Mouse (Mus musculus) intestine, postnatal 0 days (tissue): ENCODE measurements around the gene Tcf23. TPM values are rescaled to one million over a fixed set of nuclear protein-coding genes. Genes with fewer than 3 reads are reported as not detected.

ENCODE experiments used
- ATAC-seq: fragments of 200-750 bp; cut with Nextera tagmentation; 2 replicates; pipeline ENCODE4 v1.8.0; 2017; ENCODE audit warnings: mild to moderate bottlenecking, moderate TSS enrichment, moderate library complexity
- H3K27ac ChIP-seq: fragments of 300-500 bp; sonication (generic); 2 replicates; pipeline ENCODE4 v1.5.1; 2014; ENCODE audit warnings: mild to moderate bottlenecking, low read depth, low read length, moderate library complexity
- H3K27me3 ChIP-seq: fragments of 300-500 bp; sonication (generic); replicated peaks from 2 replicates; pipeline ENCODE4 v1.6.1; 2014; ENCODE audit warnings: low read length, mixed read lengths; ENCODE audit not compliant: control insufficient read depth, insufficient read depth
- H3K36me3 ChIP-seq: fragments of 300-500 bp; sonication (generic); 2 replicates; pipeline ENCODE4 v1.6.1; 2014; ENCODE audit warnings: mild to moderate bottlenecking, moderate library complexity; ENCODE audit not compliant: control insufficient read depth, insufficient read depth
- H3K4me1 ChIP-seq: fragments of 300-500 bp; sonication (generic); replicated peaks from 2 replicates; pipeline ENCODE4 v1.6.1; 2014; ENCODE audit warnings: antibody characterized with exemption, low read length, mixed read lengths; ENCODE audit not compliant: control insufficient read depth, insufficient read depth
- H3K4me2 ChIP-seq: fragments of 300-500 bp; sonication (generic); replicated peaks from 2 replicates; pipeline ENCODE4 v1.6.1; 2014; ENCODE audit warnings: low read depth, mild to moderate bottlenecking, moderate library complexity
- H3K4me3 ChIP-seq: fragments of 300-500 bp; sonication (generic); 2 replicates; pipeline ENCODE4 v1.5.1; 2014; ENCODE audit warnings: low read depth, low read length
- H3K9ac ChIP-seq: fragments of 300-500 bp; sonication (generic); 2 replicates; pipeline ENCODE4 v1.6.1; 2014; ENCODE audit warnings: mild to moderate bottlenecking, low read depth, low read length
- H3K9me3 ChIP-seq: fragments of 300-500 bp; sonication (generic); 2 replicates; pipeline ENCODE4 v1.6.1; 2016; ENCODE audit warnings: mixed run types; ENCODE audit not compliant: control insufficient read depth
- CTCF ChIP-seq: sonication (generic); IDR thresholded peaks from 2 replicates; pipeline ENCODE4 v1.5.1; 2016; ENCODE audit warnings: low read depth, mild to moderate bottlenecking, control low read depth, antibody characterized with exemption, moderate library complexity
- WGBS: fragments of 180-500 bp; shearing (Covaris S2); extraction: QIAGEN DNeasy Blood & Tissue Kit; methylation state at CpG from one replicate; pipeline ENCODE4 v1.1.7; 2014; 5-methylcytosine and 5-hydroxymethylcytosine counted together
- polyA plus RNA-seq: library from polyadenylated mRNA; unstranded; fragments of >200 nt; fragmentation: Nextera tagmentation; extraction: Ambion mirVana; gene quantifications from 2 replicates; pipeline ENCODE4 v1.2.1, GENCODE M21; 2015

Gene Tcf23
- polyA plus RNA-seq, 1 experiment from 2014 or later: 1.8 TPM

DNA sequence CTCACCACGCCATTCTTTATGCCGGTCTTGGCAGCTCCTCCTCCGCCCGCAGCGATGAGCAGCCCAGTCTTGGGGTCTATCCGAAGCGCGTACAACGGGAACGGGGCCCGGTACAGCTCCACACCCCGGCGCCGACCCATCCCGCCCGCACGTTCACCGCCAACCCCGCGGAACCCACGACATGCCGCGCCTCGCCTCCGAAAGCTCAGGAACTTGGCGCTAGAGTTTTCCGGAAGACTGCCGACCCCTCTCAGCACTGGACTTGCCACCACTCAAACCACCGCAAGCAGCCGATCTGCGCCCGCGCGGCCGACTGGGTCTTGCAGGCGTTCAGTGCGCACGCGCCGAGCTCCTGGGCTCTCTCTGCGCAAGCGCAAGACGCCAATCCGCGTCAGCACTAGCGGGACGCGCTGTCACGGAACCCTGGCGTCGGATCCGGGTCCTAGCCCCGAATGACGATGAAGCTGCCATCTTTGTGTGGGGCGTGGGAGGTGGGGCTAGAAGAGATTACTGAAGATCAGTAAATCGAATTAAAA is 8.4 kb upstream of the Tcf23 start, which contains the start of gene Preb:
Gene Preb, minus strand, starts transcription at position 396 of the 536 bp plus-strand sequence.
- H3K4me1 ChIP-seq: peaks cover 3% of the 10 kb centered on the region; the same call in 1 of the 2 replicates
- peak within 1 kb of the TSS; percentile 84 for H3K4me3 ChIP-seq
- H3K27me3 ChIP-seq: no peaks in the 10 kb centered on the region
- peak; percentile 35; the same call in 1 of the 2 replicates for TF ChIP-seq CTCF
- H3K9ac ChIP-seq: peak within 1 kb of the TSS; percentile 89
- peak; percentile 82 for ATAC-seq
- H3K36me3 ChIP-seq: peaks cover 25% of the 10 kb centered on the region
- H3K27ac ChIP-seq: peak within 1 kb of the TSS; percentile 91
- H3K9me3 ChIP-seq: no peaks in the 10 kb centered on the region
- H3K4me2 ChIP-seq: peak within 1 kb of the TSS; percentile 69
- under 1% methylated on average over 56 of the region's 56 CpGs for WGBS

DNA sequence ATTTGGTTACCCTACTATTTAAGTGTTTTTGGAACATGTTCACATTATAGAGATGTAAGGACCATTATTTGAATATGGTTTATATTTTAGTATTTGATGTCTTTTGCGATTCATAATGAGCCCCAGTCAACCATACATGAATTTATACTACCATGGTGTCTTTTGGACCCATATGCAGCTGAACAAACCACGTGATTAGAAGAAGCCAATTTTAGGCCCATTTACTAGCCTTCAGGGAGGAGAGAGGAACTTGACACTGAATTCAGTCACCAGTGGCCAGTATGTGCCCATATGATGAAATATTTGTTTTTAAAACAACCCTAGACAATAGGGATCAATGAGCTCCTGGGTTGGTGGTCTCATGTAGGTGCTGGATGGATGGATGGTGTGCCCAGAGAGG is 7.6 kb upstream of the Tcf23 start:
- Histone ChIP-seq H3K36me3 (peaks cover 17% of the 10 kb centered on the region), H3K27ac (peak overlapping the region; percentile 91; the same call in 1 of the 2 replicates), H3K9me3 (no peaks in the 10 kb centered on the region), H3K4me2 (peak overlapping the region; percentile 69), H3K9ac (no peak overlapping the region), H3K4me3 (0 out of 2 replicates have a peak overlapping the region, but pooled peaks have one; percentile 84), H3K4me1 (peaks cover 3% of the 10 kb centered on the region; the same call in 1 of the 2 replicates), H3K27me3 (no peaks in the 10 kb centered on the region)
- WGBS: 80% methylated on average over 2 of the region's 2 CpGs
- no peak for ATAC-seq
- TF ChIP-seq CTCF: no peak

DNA sequence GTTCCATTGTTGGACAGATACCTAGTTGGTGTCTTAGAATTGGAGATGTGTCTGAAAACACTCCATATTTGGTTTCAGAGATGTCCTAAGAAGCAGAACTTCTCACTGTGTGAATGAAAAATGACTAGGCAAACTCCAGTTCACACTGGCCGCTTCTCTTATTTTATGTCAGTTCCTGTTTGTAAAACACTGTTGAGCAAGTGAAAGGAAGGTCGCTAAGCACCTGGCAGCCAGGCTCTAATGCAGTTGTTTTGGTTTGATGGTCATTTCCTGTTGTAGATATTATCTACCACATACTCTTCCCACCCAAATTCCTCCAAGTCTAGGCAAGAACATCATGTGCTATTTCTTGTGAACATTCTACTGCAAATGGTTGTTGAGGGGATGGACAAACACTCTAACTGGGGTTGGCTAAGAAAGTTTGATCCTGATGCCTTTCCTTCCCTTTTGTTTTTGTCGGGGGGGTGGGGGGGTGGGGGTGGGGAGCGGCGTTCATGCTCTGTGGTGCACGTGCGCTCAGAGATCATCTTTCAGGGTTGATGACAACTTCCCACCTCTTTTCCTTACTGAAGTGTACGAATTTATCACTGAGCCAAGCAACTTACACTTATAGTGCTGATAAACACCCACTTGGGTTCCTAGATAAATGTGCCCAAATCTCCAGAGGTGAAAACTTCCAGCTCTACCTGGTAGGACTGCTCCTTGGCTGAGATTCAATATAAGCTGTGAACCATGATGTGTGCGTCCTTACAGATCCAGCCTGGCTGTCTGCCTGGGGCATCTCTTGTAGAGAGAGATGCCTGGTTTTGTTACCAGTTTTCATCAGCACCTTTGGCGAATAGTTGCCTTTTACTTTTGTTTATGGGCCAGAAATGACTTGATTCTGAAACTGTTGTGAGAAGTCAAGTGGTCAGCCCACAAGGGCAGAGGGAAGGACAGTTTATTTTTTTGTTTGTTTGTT is 6.6 kb upstream of the Tcf23 start:
- TF ChIP-seq CTCF: no peak
- Histone ChIP-seq H3K36me3 (peaks cover 14% of the 10 kb centered on the region), H3K27ac (0 out of 2 replicates have a peak overlapping the region, but pooled peaks have one; percentile 42)

DNA sequence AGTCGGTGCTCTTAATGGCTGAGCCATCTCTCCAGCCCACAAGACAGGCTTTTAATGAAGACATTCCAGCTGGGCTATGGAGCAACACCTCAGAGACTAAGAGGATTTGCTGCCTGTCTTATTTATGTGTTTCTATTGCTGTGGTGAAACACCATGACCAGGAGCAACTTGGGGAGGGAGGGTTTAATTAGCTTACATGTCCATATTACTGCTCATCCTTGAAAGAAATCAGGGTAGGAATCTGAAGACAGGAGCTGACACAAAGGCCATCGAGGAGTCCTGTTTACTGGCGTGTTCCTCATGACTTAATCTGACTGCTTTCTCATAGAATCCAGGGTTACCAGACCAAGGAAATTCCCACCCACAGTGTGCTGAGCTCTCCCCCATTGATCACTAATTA is 4.5 kb upstream of the Tcf23 start:
- no peaks in the 10 kb centered on the region; the same call in 1 of the 2 replicates for H3K4me1 ChIP-seq
- H3K9me3 ChIP-seq: no peaks in the 10 kb centered on the region
- no peak overlapping the region for H3K4me3 ChIP-seq
- no peaks in the 10 kb centered on the region for H3K36me3 ChIP-seq
- no peak overlapping the region for H3K9ac ChIP-seq
- no peak for ATAC-seq
- H3K4me2 ChIP-seq: no peak overlapping the region
- WGBS: 78% methylated on average over 3 of the region's 3 CpGs
- no peak for TF ChIP-seq CTCF
- H3K27me3 ChIP-seq: no peaks in the 10 kb centered on the region
- H3K27ac ChIP-seq: no peak overlapping the region

More for the DNA sequence above, 6.6 kb upstream of the Tcf23 start:
- WGBS: 72% methylated on average over 10 of the region's 10 CpGs
- Histone ChIP-seq H3K27me3 (no peaks in the 10 kb centered on the region), H3K9me3 (no peaks in the 10 kb centered on the region), H3K9ac (no peak overlapping the region), H3K4me1 (peaks cover 3% of the 10 kb centered on the region; the same call in 1 of the 2 replicates), H3K4me2 (no peak overlapping the region), H3K4me3 (no peak overlapping the region)
- no peak for ATAC-seq

DNA sequence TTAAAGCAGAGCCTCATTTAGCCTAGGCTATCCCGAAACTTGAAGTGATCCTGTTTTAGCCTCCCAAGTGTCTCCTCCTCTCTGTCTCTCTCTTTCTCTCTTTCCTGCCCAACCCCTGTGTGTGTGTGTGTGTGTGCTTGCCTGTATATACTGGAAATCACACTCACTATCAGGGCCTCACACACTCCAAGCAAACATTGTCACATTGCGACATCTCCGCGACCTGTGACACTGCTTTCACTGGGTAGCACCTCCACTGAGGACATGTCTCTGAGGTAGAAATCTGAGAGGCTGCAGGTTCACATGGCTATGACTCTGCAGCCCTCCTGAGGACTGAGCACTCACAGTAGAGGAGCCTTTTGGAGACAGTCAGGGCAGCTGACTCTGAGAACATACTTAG is 2.3 kb upstream of the Tcf23 start:
- H3K9me3 ChIP-seq: no peaks in the 10 kb centered on the region
- no peak overlapping the region for H3K9ac ChIP-seq
- H3K27ac ChIP-seq: no peak overlapping the region
- H3K36me3 ChIP-seq: no peaks in the 10 kb centered on the region
- no peak for TF ChIP-seq CTCF
- peaks cover 2% of the 10 kb centered on the region; the same call in 1 of the 2 replicates for H3K4me1 ChIP-seq
- 56% methylated on average over 4 of the region's 4 CpGs for WGBS
- no peak overlapping the region for H3K4me2 ChIP-seq
- no peak overlapping the region for H3K4me3 ChIP-seq
- no peaks in the 10 kb centered on the region for H3K27me3 ChIP-seq
- ATAC-seq: peak; percentile 17; the same call in 1 of the 2 replicates

DNA sequence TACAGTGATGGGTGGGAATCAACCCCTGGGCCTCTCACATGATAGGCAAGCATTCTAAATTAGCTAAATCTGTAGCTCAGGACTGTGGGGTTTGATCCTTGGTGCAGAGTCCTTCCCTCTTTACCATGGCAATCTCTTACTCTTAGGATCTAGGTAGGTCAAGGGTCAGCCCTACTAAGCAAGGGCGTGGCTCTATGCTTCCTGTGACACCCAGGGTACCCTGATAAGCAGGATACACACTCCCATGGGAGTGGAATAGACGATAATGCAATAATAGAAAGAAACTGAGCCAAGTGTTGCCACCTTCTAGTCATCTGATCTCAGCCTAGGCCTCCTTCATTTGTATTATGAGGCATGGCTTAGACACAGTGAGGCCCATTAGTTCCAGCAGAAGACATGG is 978 bp downstream of the Tcf23 start:
- 28% methylated on average over 2 of the region's 2 CpGs for WGBS
- Histone ChIP-seq H3K9me3 (no peaks in the 10 kb centered on the region), H3K27me3 (no peaks in the 10 kb centered on the region), H3K27ac (peak overlapping the region; percentile 64; the same call in 1 of the 2 replicates), H3K4me1 (peaks cover 2% of the 10 kb centered on the region; the same call in 1 of the 2 replicates), H3K36me3 (no peaks in the 10 kb centered on the region), H3K9ac (no peak overlapping the region), H3K4me2 (0 out of 2 replicates have a peak overlapping the region, but pooled peaks have one; percentile 48), H3K4me3 (no peak overlapping the region)
- no peak for TF ChIP-seq CTCF
- ATAC-seq: peak; percentile 94
